Mouse (Mus musculus): ENCODE results near the gene Tcf20. TPM values are rescaled to one million over a fixed set of nuclear protein-coding genes. Genes with fewer than 3 reads are reported as not detected.
"Not testable (repeated sequence)": the region's sequence is repeated elsewhere in the genome, so short reads cannot be mapped to it uniquely, and the experiment has no call there.

Tcf20 gene
- polyA plus RNA-seq, 1 experiment from 2014 or later = 15.1 TPM

GRCm38 (mm10) chr15:82777856-82778255 lies 209.8 kb downstream of the Tcf20 start:
- not testable (repeated sequence) for H3K27ac ChIP-seq (replicated peaks; ENCODE audit: low read depth, low read length); H3K4me3 ChIP-seq (ENCODE audit: low read depth, low read length); H3K36me3 ChIP-seq (replicated peaks; ENCODE audit: control insufficient read depth, insufficient read depth, low read depth, low read length); H3K9me3 ChIP-seq (replicated peaks; ENCODE audit: control insufficient read depth, low read length); H3K9ac ChIP-seq (replicated peaks; ENCODE audit: low read length); H3K4me1 ChIP-seq (ENCODE audit: control insufficient read depth, insufficient read depth, low read length); ATAC-seq (replicated peaks; ENCODE audit: insufficient number of reproducible peaks, low FRiP score, low TSS enrichment, low read depth); H3K4me2 ChIP-seq (ENCODE audit: low read depth, low read length); DNase-seq (ENCODE audit: low spot score); H3K27me3 ChIP-seq (ENCODE audit: control insufficient read depth, insufficient read depth, low read length)
- WGBS = 78% methylated on average over 5 of the region's 5 CpGs

- no peak for DNase-seq (ENCODE audit: low spot score)
- ATAC-seq (replicated peaks; ENCODE audit: insufficient number of reproducible peaks, low FRiP score, low TSS enrichment, low read depth) = no peak
- no peaks in the 10 kb centered on the region for H3K27me3 ChIP-seq (ENCODE audit: control insufficient read depth, insufficient read depth, low read length)
- no peak overlapping the region for H3K9ac ChIP-seq (replicated peaks; ENCODE audit: low read length)
- no peaks in the 10 kb centered on the region for H3K4me1 ChIP-seq (ENCODE audit: control insufficient read depth, insufficient read depth, low read length)
- 87% methylated on average over 2 of the region's 2 CpGs for WGBS
- no peak overlapping the region for H3K4me3 ChIP-seq (ENCODE audit: low read depth, low read length)
- no peak overlapping the region for H3K4me2 ChIP-seq (ENCODE audit: low read depth, low read length)
- no peaks in the 10 kb centered on the region for H3K36me3 ChIP-seq (replicated peaks; ENCODE audit: control insufficient read depth, insufficient read depth, low read depth, low read length)
- no peaks in the 10 kb centered on the region for H3K9me3 ChIP-seq (replicated peaks; ENCODE audit: control insufficient read depth, low read length)
- H3K27ac ChIP-seq (replicated peaks; ENCODE audit: low read depth, low read length) = no peak overlapping the region
These were observed 221.7 kb downstream of the Tcf20 start for GRCm38 (mm10) chr15:82765943-82766342.

GRCm38 (mm10) chr15:82764881-82765280 lies 222.8 kb downstream of the Tcf20 start:
- Histone ChIP-seq H3K4me1 (ENCODE audit: control insufficient read depth, insufficient read depth, low read length) (no peaks in the 10 kb centered on the region), H3K9me3 (replicated peaks; ENCODE audit: control insufficient read depth, low read length) (no peaks in the 10 kb centered on the region), H3K27ac (replicated peaks; ENCODE audit: low read depth, low read length) (no peak overlapping the region), H3K4me3 (ENCODE audit: low read depth, low read length) (no peak overlapping the region), H3K36me3 (replicated peaks; ENCODE audit: control insufficient read depth, insufficient read depth, low read depth, low read length) (no peaks in the 10 kb centered on the region), H3K9ac (replicated peaks; ENCODE audit: low read length) (no peak overlapping the region), H3K4me2 (ENCODE audit: low read depth, low read length) (no peak overlapping the region), H3K27me3 (ENCODE audit: control insufficient read depth, insufficient read depth, low read length) (no peaks in the 10 kb centered on the region)
- ATAC-seq (replicated peaks; ENCODE audit: insufficient number of reproducible peaks, low FRiP score, low TSS enrichment, low read depth) = no peak
- WGBS = 85% methylated on average over 6 of the region's 6 CpGs
- DNase-seq (ENCODE audit: low spot score) = no peak

GRCm38 (mm10) chr15:82763631-82764420 lies 223.8 kb downstream of the Tcf20 start, which contains the start of gene Cyp2d40:
Gene Cyp2d40, minus strand, starts transcription at chr15:82764183.
- Histone ChIP-seq H3K4me1 (ENCODE audit: control insufficient read depth, insufficient read depth, low read length) (no peaks in the 10 kb centered on the region), H3K4me2 (ENCODE audit: low read depth, low read length) (no peak within 1 kb of the TSS), H3K4me3 (ENCODE audit: low read depth, low read length) (no peak within 1 kb of the TSS), H3K36me3 (replicated peaks; ENCODE audit: control insufficient read depth, insufficient read depth, low read depth, low read length) (no peaks in the 10 kb centered on the region), H3K9me3 (replicated peaks; ENCODE audit: control insufficient read depth, low read length) (no peaks in the 10 kb centered on the region), H3K27ac (replicated peaks; ENCODE audit: low read depth, low read length) (no peak within 1 kb of the TSS), H3K27me3 (ENCODE audit: control insufficient read depth, insufficient read depth, low read length) (no peaks in the 10 kb centered on the region), H3K9ac (replicated peaks; ENCODE audit: low read length) (no peak within 1 kb of the TSS)
- no peak for DNase-seq (ENCODE audit: low spot score)
- no peak for ATAC-seq (replicated peaks; ENCODE audit: insufficient number of reproducible peaks, low FRiP score, low TSS enrichment, low read depth)
- 90% methylated on average over 9 of the region's 9 CpGs for WGBS

Small RNA genes within 50 kb of the gene (microRNA-seq; reads per million reads assigned to microRNA genes)
- gene Gm27618 (ENCODE audit: borderline number of aligned reads) (not detected), gene Mir3080 (ENCODE audit: borderline number of aligned reads) (32.5 reads per million, percentile 27 among the genes with 10 or more reads in this experiment)

Other genes with a start within 250 kb of the Tcf20 start
- gene Cyp2d40, start 223.7 kb downstream of the Tcf20 start, polyA plus RNA-seq (2014; fragmentation: Nextera tagmentation; extraction: Ambion mirVana) = not detected in 2 replicates
- gene Cyp2d26, start 193.6 kb downstream of the Tcf20 start, polyA plus RNA-seq (2014; fragmentation: Nextera tagmentation; extraction: Ambion mirVana) = not detected in 2 replicates
- gene Nfam1, start 45.4 kb upstream of the Tcf20 start, polyA plus RNA-seq (2014; fragmentation: Nextera tagmentation; extraction: Ambion mirVana) = 2.1 and 2.4 TPM in 2 replicates
- 43.5 and 48.0 TPM in 2 replicates for gene Serhl, start 101.6 kb upstream of the Tcf20 start, polyA plus RNA-seq (2014; fragmentation: Nextera tagmentation; extraction: Ambion mirVana)
- 56.1 and 57.9 TPM in 2 replicates for gene Rrp7a, start 134.9 kb upstream of the Tcf20 start, polyA plus RNA-seq (2014; fragmentation: Nextera tagmentation; extraction: Ambion mirVana)
- gene Poldip3, start 161.5 kb upstream of the Tcf20 start, polyA plus RNA-seq (2014; fragmentation: Nextera tagmentation; extraction: Ambion mirVana) = 161 and 174 TPM in 2 replicates
- gene Cyb5r3, start 184.7 kb upstream of the Tcf20 start, polyA plus RNA-seq (2014; fragmentation: Nextera tagmentation; extraction: Ambion mirVana) = 106 and 117 TPM in 2 replicates